Mouse (Mus musculus) stomach, postnatal 0 days (tissue): ENCODE results near the gene Gtf2h5.

Experiments
- CTCF ChIP-seq: IDR thresholded peaks from 2 replicates; pipeline ENCODE4 v1.5.1; 2016; ENCODE audit warnings: antibody characterized with exemption, low read depth, mild to moderate bottlenecking, moderate library complexity
- EP300 ChIP-seq: optimal IDR thresholded peaks from 2 replicates; pipeline ENCODE3; 2016; ENCODE audit warnings: antibody characterized with exemption

GRCm38 (mm10) chr17:6131083-6131482, 51.5 kb downstream of the Gtf2h5 start:
- TF ChIP-seq CTCF = no peak
- TF ChIP-seq EP300 = no peak
